Mouse (Mus musculus) right cerebral cortex, postnatal 10 days (tissue): Measurements from ENCODE around the gene Baiap2.

Source experiments
- DNase-seq, 2 experiments: peaks; one replicate each; pipeline ENCODE4 v3.0.0; 2021; ENCODE audit warnings: low spot score in 2 of 2

Gene Baiap2

DNA sequence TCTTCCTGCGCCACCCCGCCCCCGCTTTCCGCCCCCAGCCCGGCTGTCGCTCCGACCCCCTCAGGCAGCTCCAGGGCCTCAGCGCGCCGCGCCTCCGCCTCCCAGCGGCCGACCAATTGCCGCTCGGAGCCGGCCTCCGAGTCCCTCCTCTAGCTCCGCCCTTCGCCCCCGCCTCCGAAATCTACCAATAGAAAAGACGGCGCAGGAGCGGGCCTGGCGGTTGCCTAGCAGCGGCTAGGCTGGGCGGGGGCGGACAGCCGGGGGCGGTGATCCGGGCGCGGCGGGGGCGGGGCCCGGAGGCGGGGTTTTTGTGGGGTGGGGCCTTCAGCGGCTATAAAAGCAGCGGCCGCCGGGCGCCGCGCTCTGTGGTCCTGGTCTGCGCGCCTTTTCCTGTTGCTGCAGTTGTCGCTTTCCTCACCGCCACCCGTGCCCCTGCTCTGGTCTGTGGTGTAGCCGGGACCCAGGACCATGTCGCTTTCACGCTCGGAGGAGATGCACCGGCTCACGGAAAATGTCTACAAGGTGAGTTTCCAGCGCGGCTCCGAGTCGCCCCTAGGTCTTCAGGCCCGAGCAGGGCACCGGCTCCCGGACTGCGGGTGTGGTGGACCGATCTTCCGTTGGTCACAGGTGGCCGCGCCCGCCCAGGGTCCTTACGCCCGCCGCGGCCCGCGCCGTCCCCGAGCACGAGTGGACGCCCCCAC, at the start of gene Baiap2:
Baiap2 (plus strand) TSS at position 37 of the 701 bp plus-strand sequence.
- DNase-seq: peak; percentile 99

DNA sequence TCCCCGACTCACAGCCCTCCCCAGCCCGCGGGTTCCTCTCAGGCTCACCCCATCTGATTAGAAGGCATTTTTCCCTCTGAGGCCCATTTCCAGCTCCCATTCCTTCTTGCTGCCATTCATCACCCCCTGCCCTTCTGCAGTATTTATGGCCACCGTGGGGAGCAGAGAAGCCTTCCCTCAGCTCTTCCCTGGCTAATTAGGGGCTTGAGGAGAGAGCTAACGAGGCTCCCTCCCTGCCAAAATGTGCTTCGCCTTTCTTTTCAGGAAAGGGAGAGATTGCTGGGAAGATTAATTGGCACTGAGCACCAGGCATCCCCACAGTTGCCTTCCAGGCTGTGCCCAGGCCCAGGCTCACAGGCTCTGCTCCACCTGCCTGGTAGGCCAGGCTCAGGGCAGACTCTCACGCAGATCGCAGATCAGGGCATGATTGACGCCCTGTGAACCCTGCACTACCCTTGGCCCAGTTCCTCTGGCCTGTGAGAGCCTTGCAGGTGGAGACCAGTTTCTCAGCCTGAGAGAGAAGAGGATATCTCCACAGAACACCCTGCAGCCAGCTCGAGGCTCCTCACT, 48.8 kb upstream of the Baiap2 start:
- DNase-seq: peak; percentile 30 to 50

DNA sequence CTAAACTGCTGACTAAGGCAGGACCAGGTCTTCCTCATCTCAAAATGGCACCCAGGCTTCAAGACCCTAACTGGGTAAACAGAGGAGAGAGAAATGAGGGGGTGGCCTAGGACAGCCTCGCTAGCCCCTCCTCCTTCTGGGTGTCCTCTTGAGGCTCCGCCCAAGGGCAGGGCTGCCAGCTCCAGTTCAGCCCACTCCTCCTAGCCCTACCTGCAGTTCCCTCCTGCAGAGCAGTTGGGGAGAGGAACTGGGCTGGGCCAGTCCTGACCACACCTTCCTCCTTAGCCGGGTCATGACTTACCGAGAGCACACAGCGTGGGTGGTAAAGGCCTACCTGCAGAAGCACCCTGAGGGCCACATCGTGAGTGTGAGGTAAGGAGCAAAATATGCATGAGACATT, 47.9 kb upstream of the Baiap2 start:
- no peak for DNase-seq

DNA sequence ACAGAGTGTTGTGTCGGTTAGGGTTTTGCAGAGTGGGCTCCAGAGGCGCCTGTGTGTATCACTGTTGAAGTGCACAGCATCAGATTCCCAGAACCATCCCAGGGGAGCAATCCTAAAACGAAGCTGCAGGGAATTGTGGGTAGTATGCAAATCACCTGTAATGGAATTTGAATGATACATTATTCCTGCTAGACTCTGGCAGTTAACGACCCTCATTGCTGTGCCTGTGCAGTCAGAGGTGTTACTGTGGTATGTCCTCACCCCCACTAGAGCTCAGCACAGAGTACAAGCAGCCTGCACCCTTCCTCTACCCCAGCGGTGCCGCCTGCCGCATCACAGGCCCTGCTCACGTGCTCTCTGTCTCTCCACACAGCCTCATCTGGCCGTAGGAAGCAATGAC, 45.5 kb upstream of the Baiap2 start:
- no peak for DNase-seq

DNA sequence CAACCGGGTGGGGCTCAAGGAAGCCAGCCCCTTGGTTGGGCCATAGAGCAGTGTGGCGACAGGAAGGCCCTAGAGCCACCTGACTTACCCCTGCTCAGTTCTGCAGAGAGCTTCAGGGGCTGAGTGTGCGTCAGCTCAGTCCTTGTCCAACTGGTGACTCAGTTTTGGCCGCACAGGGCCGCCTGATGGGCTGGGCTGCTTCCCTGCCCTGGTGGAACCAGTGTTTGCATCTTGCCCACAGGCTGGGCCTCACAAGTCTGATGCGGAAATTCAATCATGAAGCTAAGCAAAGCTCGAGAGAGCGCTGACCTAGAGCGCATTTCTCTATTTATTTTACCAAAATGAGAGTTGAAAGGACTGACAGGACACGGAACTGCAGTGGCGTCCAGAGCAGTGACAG, 43.6 kb upstream of the Baiap2 start:
- peak in 1 of 2 experiments; percentile 21 for DNase-seq

DNA sequence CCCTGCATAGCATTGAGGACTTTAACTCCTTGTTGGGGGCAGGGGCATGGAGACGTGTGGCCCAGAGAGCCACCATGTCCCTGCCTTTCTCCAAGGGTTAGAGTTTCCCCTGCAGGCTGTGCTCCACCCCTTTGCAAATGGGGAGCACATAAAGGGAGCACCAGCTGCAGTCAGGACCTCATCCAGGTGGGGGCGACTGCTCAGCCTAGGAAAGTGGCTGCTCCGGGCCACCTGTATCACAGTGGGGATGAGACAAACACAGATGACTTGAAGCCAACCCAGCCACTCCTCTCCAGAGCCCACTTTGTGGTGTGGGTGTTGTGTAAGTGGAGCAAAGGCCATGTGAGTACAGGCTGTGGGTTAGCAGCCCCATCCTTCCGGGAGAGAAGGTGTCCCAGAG, 41.4 kb upstream of the Baiap2 start:
- no peak for DNase-seq

DNA sequence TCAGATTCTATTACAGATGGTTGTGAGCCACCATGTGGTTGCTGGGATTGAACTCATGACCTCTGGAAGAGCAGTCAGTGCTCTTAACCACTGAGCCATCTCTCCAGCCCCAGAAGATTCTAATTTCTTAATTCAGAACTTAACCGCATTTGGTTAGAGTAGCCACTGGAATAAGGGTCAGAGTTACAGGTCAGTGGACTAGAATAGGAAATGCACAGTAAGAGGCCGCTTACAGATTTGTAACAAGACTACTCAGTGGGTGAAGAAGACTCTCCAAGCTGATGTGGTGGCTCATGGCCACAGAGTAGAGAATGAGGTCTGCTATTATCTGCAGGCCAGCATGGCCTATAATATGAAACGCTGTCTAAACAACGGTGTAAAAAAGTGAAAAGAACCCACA, 39.7 kb upstream of the Baiap2 start:
- DNase-seq: no peak

DNA sequence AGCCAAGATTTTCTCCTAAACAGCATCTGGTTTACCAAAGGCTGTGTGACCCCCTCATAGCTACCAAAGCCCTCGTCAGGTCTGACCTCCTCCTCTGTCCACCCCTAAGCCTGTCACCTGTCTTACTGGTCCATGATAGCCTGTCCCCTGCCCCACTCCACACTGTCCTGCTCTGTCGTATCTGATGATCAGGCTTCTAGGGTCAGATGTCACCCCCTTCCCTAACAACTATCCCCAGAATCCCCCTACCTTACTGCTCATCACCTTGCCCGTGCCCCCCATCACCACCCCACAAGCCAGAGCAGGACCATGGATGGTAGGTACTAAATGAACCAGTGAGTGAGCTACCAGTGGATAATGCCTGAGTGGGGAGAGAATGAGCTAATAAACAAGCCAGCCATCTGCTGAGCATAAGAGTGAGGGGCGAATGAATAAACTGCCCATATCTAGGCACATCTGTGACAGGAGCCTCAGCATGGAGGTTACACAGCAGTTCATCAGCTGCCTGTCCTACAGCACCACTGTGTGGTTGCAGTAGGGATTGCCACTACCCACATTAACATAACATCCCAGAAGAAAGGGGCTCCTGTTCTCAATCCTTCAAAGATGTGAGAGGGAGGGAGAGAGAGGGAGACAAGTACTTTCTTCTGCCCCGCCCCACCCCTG, 37.8 kb upstream of the Baiap2 start:
- DNase-seq: peak; percentile 84 to 88

DNA sequence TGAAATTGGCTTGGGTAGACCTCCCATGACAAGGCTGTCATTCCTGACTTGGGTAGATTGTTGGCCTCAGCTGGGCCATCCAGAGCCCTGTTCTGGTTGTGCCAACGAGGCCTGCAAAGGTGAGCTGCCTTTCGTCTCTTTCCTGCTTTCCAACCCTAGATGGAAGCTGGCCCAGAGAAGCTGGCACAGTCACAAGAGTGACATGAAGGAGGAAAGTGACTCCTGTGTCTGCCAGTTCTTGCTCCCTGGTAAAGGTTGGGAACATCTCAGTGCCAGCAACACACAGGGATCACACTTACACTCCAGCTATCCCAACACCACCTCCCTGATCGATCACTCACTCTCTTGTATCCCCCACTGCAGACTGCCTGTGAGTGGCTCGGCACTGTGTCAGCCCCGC, 36.8 kb upstream of the Baiap2 start:
- DNase-seq: peak in 1 of 2 experiments; percentile 40

DNA sequence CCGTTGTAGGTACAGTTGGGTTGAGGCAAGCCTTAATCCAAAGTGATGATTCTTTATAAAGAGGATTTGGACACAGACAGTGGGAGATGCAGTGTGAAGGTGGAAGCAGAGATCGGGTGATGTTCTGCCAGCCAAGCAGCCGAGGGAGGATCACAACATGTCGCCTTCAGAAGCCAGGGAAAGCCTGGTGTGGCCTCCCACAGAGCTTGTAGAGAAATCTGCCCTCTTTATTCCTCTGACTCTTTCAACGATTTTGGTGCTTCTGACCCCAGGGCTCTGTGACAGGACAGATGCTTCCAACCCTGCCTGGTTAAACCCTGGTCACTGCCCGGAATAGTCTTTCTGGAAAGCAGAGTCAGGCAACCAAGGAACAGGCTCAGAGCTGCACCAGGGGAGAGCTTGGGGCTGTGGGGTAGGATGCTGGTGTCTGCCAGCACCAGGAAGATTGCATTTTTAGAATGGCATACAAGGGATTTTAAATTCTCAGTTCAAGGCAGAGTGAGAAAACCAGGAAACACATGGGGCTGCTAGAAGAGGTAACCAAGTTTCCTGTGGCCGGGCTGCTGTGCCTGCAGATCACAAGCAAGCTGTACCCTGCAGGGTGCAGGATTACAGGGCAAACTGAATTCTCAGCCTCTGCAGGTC, 35.4 kb upstream of the Baiap2 start:
- peak in 1 of 2 experiments; percentile 48 for DNase-seq

DNA sequence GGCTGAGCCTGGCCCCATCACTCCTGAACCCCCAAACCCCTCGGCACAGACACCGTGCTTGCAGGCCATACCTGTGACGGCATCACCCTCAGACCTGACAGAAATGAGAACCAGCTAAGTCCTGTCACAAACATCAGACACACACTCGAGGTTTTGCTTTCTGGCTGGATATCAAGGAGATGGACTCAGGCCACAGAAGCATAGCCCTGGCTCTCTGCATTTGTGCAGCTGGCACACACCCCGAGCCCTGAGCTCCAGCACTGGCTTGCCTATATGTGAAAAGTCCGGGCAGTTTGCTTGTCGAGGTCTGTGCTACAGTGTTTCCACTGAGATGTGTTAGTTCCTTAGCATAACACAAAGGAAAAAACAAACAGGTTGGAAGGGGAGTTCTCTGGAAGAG, 34.9 kb upstream of the Baiap2 start:
- no peak for DNase-seq

DNA sequence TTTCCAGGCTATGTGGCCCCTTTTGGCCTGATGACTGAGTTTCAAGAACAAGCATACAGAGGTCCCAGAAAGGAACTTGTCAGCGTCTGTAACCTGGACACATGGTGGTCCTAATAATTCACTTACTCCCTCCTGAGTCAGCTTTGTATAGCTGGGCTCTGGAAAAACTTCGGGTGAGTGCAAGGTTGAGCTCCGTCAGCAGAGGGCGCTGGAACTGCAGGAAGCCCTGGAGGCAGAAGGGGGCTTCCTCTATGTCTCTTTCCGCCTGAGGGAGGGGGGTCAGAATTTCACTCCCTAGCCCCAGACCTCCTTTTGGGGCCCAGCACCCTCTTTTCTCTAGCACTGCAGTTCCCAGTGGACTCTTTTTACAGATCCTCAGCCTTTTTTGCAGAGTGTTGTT, 33.1 kb upstream of the Baiap2 start:
- DNase-seq: peak; percentile 64 to 84

DNA sequence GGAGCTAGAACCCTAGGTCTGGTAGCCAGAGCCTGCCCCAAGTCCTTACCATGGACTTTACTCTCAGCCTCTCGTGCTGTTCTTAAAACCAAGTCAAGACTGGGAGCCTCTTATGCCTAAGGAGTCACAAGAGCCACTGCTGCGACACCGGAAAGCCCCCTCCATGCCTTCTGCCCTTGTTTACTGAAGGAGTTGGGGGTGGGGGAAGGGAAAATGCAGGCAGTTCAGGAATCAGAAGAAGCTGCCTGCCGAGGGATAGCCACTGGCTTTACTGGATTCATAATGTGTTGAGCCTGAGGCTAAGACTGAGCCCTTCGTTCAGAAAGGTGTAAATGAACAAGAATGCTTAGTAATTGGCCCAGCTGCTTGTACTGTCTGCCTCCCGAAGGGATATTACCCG, 29.7 kb upstream of the Baiap2 start:
- no peak for DNase-seq

DNA sequence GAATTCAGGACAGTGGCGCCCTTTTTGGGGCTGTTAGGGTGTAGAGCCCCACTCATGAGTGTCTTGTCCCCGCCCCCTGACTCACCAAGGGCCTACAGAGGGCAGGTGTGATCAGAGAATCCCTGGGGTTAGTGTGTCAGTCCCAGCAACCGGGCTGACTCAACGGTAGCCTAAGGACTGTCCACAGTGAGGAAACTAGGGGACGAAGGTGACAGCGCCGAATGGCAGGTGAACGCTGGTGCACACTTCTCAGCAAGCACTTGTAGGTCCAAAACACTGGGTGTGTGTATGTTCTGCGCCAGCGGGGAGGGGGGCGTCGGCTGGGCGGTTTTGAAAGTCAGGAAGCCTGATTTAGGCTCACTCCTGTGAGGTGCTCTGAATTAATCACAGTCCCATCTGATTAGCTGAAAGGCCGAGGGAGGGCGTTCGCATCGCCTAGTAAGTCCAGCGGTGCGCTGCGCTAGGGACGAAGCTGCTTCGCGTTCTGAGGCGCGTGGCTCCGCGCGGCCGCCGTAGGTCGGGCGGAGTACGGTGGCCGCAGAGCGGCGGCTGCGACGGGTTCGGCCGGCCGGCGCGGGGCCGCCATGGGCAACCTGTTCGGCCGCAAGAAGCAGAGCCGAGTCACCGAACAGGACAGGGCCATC, 29.1 kb upstream of the Baiap2 start, which contains the start of gene Chmp6:
Chmp6 (plus strand) TSS at position 151 of the 644 bp plus-strand sequence.
- DNase-seq: peak; percentile 92 to 93

DNA sequence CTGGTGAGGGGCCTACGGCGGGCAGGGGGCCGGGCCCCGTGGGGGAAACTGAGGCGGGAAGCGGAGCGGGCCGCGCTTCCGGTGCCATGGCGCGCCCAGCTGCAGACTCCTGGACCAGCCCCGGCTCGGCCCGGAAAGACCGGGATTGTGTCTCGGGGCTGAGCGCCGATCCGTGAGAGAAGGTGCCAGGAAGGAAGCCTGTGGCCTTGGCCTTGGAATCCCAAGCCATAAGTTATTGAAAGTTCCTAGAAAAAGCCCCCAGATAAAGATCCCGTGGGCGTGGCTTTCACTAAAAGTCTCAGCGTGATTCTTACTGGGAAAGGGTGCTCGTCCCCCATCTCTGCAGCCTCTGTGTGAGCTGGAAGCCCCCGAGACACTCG, 28.6 kb upstream of the Baiap2 start:
- no peak for DNase-seq

DNA sequence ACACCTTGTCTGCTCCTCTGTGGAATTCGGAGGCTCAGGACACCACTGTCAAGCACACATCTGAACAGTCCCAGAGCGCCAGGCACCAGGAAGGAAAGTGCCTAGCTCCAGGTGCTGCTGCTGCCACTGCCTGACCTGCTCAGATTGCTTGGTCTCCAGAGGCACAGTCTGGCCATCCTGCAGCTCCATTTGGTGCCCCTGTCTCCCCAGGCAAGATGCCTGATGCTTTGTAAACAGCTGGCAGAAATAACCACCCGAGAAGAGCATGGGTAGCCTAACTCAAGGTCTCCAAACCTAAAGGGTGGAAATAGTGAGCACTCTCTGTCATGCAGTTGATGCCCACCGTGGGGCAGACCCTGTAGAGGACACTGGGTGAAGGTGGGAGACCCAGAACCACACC, 28.2 kb upstream of the Baiap2 start:
- no peak for DNase-seq

DNA sequence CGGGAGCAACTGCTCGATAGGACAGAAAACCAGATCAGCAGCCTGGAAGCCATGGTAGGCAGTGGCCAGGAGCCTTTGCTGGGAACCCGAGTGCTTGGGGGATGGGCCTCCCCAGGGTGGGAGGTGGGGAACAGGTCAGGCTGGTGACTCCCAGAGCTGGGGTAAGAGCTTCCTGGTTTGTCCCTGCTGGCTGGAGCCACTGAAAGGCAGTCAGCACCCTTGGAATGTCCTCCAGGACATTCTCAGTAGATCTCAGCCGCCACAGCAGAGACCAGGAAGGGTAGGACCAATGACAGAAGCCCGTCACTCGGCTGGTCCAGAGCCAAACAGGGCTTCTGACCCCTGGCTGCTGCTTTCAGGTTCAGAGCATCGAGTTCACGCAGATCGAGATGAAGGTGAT, 26.9 kb upstream of the Baiap2 start:
- DNase-seq: no peak

DNA sequence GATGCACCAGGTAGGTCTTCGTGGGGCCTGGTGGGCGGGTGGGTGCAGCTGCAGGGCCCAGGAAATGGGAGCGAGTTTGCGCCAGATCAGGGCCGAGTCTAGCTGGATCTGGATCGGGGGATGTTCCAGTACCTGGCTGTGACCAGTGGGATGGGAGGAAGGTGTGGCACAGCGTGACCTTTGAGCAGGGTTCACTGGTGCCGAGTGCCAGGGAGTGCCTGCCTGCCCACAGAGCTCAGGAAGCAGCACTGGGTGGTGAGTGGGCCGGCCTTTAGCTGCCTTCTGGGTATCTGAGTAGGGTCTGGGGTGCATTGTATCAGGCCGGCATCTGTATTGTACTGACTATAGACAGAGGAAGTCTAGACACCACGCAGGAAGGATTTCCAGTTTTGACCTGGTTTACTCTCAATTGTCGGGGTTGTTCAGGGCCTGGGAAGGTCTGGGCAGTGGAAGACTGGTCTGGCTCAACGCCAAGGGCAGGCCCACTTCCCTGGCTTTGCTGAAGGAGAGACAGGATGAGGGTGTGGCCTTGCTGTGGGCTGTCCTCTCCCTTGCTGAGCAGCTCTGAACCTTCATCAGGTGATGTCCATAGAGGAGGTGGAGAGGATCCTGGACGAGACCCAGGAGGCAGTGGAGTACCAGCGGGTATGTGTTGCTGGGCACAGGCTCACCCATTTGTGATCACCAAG, 26.3 kb upstream of the Baiap2 start:
- no peak for DNase-seq

DNA sequence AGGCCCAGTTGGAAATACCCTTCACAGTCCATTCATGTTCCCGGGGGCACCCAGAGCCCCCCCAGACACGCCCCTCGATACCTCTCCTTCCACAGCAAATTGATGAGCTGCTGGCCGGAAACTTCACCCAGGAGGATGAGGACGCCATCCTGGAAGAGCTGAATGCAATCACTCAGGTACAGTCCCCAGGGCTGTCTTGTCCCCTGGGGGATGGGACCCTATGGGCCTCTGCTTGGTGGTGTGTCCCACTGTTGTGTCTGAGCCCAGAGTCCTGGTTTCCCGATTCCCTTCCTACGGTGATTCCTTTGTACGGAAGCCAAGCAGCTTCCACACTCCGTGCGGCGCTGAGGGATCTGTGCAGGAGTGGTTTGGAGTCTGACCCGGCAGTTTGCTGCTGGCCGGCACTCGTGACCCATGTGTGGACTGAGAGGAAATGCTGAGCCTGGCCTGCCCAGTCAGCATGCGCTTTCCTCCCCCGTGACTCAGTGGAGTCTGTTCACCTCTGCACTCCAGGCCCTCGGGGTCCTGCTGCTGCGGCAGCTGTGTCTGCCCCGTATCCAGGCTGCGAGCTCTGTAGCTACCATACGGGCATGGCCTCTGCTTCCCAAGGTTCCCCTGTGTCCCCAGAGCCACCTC, 25.6 kb upstream of the Baiap2 start:
- DNase-seq: no peak

DNA sequence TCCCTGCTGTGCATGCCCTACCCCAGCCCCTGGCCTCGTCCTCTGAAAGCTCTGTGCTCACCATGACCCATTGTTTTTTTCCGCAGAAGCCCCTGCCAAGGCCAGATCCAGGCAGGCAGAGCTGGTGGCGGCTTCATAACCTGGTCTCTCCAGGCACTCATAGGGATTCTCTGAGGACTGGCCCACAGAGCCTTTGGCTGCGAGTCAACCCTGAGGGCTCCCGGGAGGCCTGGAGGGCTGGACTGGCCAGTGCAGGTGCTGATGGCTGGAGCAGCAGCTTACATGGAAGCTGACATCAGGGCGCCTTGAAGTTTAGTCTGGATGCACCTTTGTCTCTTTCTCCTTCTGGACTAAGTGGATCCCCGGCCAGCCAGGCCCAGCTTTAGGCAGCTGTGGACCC, 24.0 kb upstream of the Baiap2 start:
- DNase-seq: no peak

DNA sequence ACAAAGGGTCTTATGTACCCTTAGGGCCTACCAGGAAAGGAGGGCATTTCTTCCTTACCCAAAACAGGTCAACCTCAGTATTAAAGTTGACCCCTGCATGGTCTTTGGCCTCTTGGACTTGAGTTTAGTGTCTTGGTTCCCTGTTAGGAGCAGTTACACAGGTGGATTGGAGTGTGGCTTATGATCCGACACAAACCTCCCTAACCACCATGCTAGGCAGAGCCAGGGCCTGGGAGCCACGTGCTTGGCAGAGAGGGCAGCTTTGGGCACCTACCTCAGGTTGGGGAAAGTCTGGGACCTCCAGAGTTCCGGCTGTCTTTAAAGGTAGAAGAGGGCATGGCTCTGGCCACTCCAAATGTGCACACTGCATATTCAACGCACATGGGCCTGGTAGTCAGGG, 23.1 kb upstream of the Baiap2 start:
- DNase-seq: no peak
